Mouse (Mus musculus): ENCODE measurements around the gene Med25. TPM values are rescaled to one million over a fixed set of nuclear protein-coding genes. Genes with fewer than 3 reads are reported as not detected.

Med25 gene
- polyA plus RNA-seq, 1 experiment from 2014 or later, result 86.6 TPM

GRCm38 (mm10) chr7:44835373-44836015 is 57.0 kb downstream of the Med25 start:
- no peak for ATAC-seq
- Histone ChIP-seq H3K27me3 (replicated peaks; ENCODE audit: control insufficient read depth, insufficient read depth, low read length) (0 out of 2 replicates have a peak, but pooled peaks cover 3% of the 10 kb centered on the region), H3K4me2 (ENCODE audit: low read depth, low read length) (no peak overlapping the region), H3K9me3 (ENCODE audit: control insufficient read depth, low read length) (no peaks in the 10 kb centered on the region), H3K27ac (ENCODE audit: low read length) (no peak overlapping the region), H3K4me1 (ENCODE audit: control insufficient read depth, insufficient read depth, low read length) (peaks cover 21% of the 10 kb centered on the region), H3K4me3 (ENCODE audit: low read length) (no peak overlapping the region), H3K9ac (ENCODE audit: low read depth, low read length) (no peak overlapping the region), H3K36me3 (ENCODE audit: control insufficient read depth, insufficient read depth, low read length) (0 out of 2 replicates have a peak, but pooled peaks cover 7% of the 10 kb centered on the region)
- WGBS, result 100% methylated on average over 1 of the region's 1 CpGs

- Histone ChIP-seq H3K9me3 (ENCODE audit: control insufficient read depth, low read length) (no peaks in the 10 kb centered on the region), H3K4me2 (ENCODE audit: low read depth, low read length) (no peak overlapping the region), H3K4me1 (ENCODE audit: control insufficient read depth, insufficient read depth, low read length) (0 out of 2 replicates have a peak, but pooled peaks cover 9% of the 10 kb centered on the region), H3K4me3 (ENCODE audit: low read length) (no peak overlapping the region), H3K36me3 (ENCODE audit: control insufficient read depth, insufficient read depth, low read length) (peaks cover 24% of the 10 kb centered on the region), H3K9ac (ENCODE audit: low read depth, low read length) (no peak overlapping the region), H3K27me3 (replicated peaks; ENCODE audit: control insufficient read depth, insufficient read depth, low read length) (no peaks in the 10 kb centered on the region), H3K27ac (ENCODE audit: low read length) (no peak overlapping the region)
- ATAC-seq, result no peak
- 61% methylated on average over 4 of the region's 4 CpGs for WGBS
Measured at GRCm38 (mm10) chr7:44832763-44833162, 59.7 kb downstream of the Med25 start.

DNA sequence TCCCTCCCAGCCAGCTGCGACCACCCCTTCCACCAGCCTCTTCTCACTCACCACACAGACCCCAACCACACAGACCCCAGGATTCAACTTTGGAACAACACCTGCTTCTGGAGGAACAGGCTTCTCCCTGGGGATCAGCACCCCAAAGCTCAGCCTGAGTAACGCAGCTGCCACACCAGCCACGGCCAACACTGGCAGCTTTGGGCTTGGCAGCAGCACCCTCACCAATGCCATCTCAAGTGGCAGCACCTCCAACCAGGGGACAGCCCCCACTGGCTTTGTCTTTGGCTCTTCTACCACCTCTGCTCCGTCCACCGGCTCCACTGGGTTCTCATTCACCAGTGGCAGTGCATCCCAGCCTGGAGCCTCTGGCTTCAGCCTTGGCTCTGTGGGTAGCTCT is 63.8 kb downstream of the Med25 start:
- no peaks in the 10 kb centered on the region for H3K27me3 ChIP-seq (replicated peaks; ENCODE audit: control insufficient read depth, insufficient read depth, low read length)
- H3K9me3 ChIP-seq (ENCODE audit: control insufficient read depth, low read length), result no peaks in the 10 kb centered on the region
- no peak overlapping the region for H3K27ac ChIP-seq (ENCODE audit: low read length)
- H3K9ac ChIP-seq (ENCODE audit: low read depth, low read length), result no peak overlapping the region
- H3K4me3 ChIP-seq (ENCODE audit: low read length), result no peak overlapping the region
- no peak for ATAC-seq
- no peak overlapping the region for H3K4me2 ChIP-seq (ENCODE audit: low read depth, low read length)
- peaks cover 24% of the 10 kb centered on the region for H3K36me3 ChIP-seq (ENCODE audit: control insufficient read depth, insufficient read depth, low read length)
- 96% methylated on average over 5 of the region's 5 CpGs for WGBS
- H3K4me1 ChIP-seq (ENCODE audit: control insufficient read depth, insufficient read depth, low read length), result 0 out of 2 replicates have a peak, but pooled peaks cover 2% of the 10 kb centered on the region

GRCm38 (mm10) chr7:44826771-44827170 is 65.7 kb downstream of the Med25 start:
- Histone ChIP-seq H3K4me2 (ENCODE audit: low read depth, low read length) (no peak overlapping the region), H3K9me3 (ENCODE audit: control insufficient read depth, low read length) (no peaks in the 10 kb centered on the region), H3K4me3 (ENCODE audit: low read length) (no peak overlapping the region), H3K27ac (ENCODE audit: low read length) (no peak overlapping the region), H3K4me1 (ENCODE audit: control insufficient read depth, insufficient read depth, low read length) (peaks cover 7% of the 10 kb centered on the region; the same call in 1 of the 2 replicates), H3K27me3 (replicated peaks; ENCODE audit: control insufficient read depth, insufficient read depth, low read length) (no peaks in the 10 kb centered on the region), H3K9ac (ENCODE audit: low read depth, low read length) (no peak overlapping the region), H3K36me3 (ENCODE audit: control insufficient read depth, insufficient read depth, low read length) (peaks cover 24% of the 10 kb centered on the region)
- WGBS, result 77% methylated on average over 3 of the region's 3 CpGs
- no peak for ATAC-seq

MicroRNA genes within 50 kb of the gene (microRNA counts, 519-probe panel; counts per million panel counts)
- 35.7 counts per million for microRNA mmu-miR-707

Small RNA genes within 50 kb of the gene (microRNA-seq; reads per million reads assigned to microRNA genes)
- not detected for gene Mir707

Other genes starting within 250 kb of the Med25 start
- 70.3 and 81.3 TPM in 2 replicates for gene Myh14, start 221.9 kb downstream of the Med25 start, polyA plus RNA-seq (2015; fragmentation: Nextera tagmentation; extraction: Ambion mirVana)
- not detected in 2 replicates for gene Izumo2, start 184.0 kb downstream of the Med25 start, polyA plus RNA-seq (2015; fragmentation: Nextera tagmentation; extraction: Ambion mirVana)
- gene Vrk3, start 144.3 kb downstream of the Med25 start, polyA plus RNA-seq (2015; fragmentation: Nextera tagmentation; extraction: Ambion mirVana), result 47.3 and 48.5 TPM in 2 replicates
- 1.8 and 2.0 TPM in 2 replicates for gene Zfp473, start 141.7 kb downstream of the Med25 start, polyA plus RNA-seq (2015; fragmentation: Nextera tagmentation; extraction: Ambion mirVana)
- 78.7 and 87.8 TPM in 2 replicates for gene Nup62, start 76.6 kb downstream of the Med25 start, polyA plus RNA-seq (2015; fragmentation: Nextera tagmentation; extraction: Ambion mirVana)
- gene Il4i1, start 76.3 kb downstream of the Med25 start, polyA plus RNA-seq (2015; fragmentation: Nextera tagmentation; extraction: Ambion mirVana), result 1.5 and 1.8 TPM in 2 replicates
- gene Atf5, start 76.1 kb downstream of the Med25 start, polyA plus RNA-seq (2015; fragmentation: Nextera tagmentation; extraction: Ambion mirVana), result 4.9 and 5.5 TPM in 2 replicates
- gene Akt1s1, start 43.7 kb downstream of the Med25 start, polyA plus RNA-seq (2015; fragmentation: Nextera tagmentation; extraction: Ambion mirVana), result 105 and 107 TPM in 2 replicates
- 73.6 and 77.9 TPM in 2 replicates for gene Tbc1d17, start 43.6 kb downstream of the Med25 start, polyA plus RNA-seq (2015; fragmentation: Nextera tagmentation; extraction: Ambion mirVana)
- gene Pnkp, start 35.6 kb downstream of the Med25 start, polyA plus RNA-seq (2015; fragmentation: Nextera tagmentation; extraction: Ambion mirVana), result 26.6 and 30.6 TPM in 2 replicates
- 71.8 and 159 TPM in 2 replicates for gene Ptov1, start 22.9 kb downstream of the Med25 start, polyA plus RNA-seq (2015; fragmentation: Nextera tagmentation; extraction: Ambion mirVana)
- 18.2 and 19.4 TPM in 2 replicates for gene Fuz, start 3.4 kb upstream of the Med25 start, polyA plus RNA-seq (2015; fragmentation: Nextera tagmentation; extraction: Ambion mirVana)
- 56.8 and 61.2 TPM in 2 replicates for gene Ap2a1, start 36.8 kb upstream of the Med25 start, polyA plus RNA-seq (2015; fragmentation: Nextera tagmentation; extraction: Ambion mirVana)
- 0.28 TPM in 1 of 2 replicates, not detected in the other for gene Tsks, start 50.5 kb upstream of the Med25 start, polyA plus RNA-seq (2015; fragmentation: Nextera tagmentation; extraction: Ambion mirVana)
- 14.0 and 14.2 TPM in 2 replicates for gene Cpt1c, start 82.1 kb upstream of the Med25 start, polyA plus RNA-seq (2015; fragmentation: Nextera tagmentation; extraction: Ambion mirVana)
- 363 and 439 TPM in 2 replicates for gene Prmt1, start 93.9 kb upstream of the Med25 start, polyA plus RNA-seq (2015; fragmentation: Nextera tagmentation; extraction: Ambion mirVana)
- gene Irf3, start 104.9 kb upstream of the Med25 start, polyA plus RNA-seq (2015; fragmentation: Nextera tagmentation; extraction: Ambion mirVana), result 96.1 and 115 TPM in 2 replicates
- gene Bcl2l12, start 106.0 kb upstream of the Med25 start, polyA plus RNA-seq (2015; fragmentation: Nextera tagmentation; extraction: Ambion mirVana), result 33.0 and 36.9 TPM in 2 replicates
- 20.1 and 23.2 TPM in 2 replicates for gene Scaf1, start 123.7 kb upstream of the Med25 start, polyA plus RNA-seq (2015; fragmentation: Nextera tagmentation; extraction: Ambion mirVana)
- 61.4 and 62.6 TPM in 2 replicates for gene Rras, start 125.2 kb upstream of the Med25 start, polyA plus RNA-seq (2015; fragmentation: Nextera tagmentation; extraction: Ambion mirVana)
- gene Prr12, start 160.2 kb upstream of the Med25 start, polyA plus RNA-seq (2015; fragmentation: Nextera tagmentation; extraction: Ambion mirVana), result 6.3 and 6.4 TPM in 2 replicates
- 54.0 and 56.0 TPM in 2 replicates for gene Nosip, start 169.7 kb upstream of the Med25 start, polyA plus RNA-seq (2015; fragmentation: Nextera tagmentation; extraction: Ambion mirVana)
- 38.3 and 40.4 TPM in 2 replicates for gene Prrg2, start 170.0 kb upstream of the Med25 start, polyA plus RNA-seq (2015; fragmentation: Nextera tagmentation; extraction: Ambion mirVana)
- 237 and 260 TPM in 2 replicates for gene Rcn3, start 199.5 kb upstream of the Med25 start, polyA plus RNA-seq (2015; fragmentation: Nextera tagmentation; extraction: Ambion mirVana)
- gene Fcgrt, start 211.1 kb upstream of the Med25 start, polyA plus RNA-seq (2015; fragmentation: Nextera tagmentation; extraction: Ambion mirVana), result 334 and 458 TPM in 2 replicates
- gene Rps11, start 231.7 kb upstream of the Med25 start, polyA plus RNA-seq (2015; fragmentation: Nextera tagmentation; extraction: Ambion mirVana), result 1,613 and 1,701 TPM in 2 replicates
- 1,233 and 1,311 TPM in 2 replicates for gene Rpl13a, start 236.0 kb upstream of the Med25 start, polyA plus RNA-seq (2015; fragmentation: Nextera tagmentation; extraction: Ambion mirVana)
- gene Gm45713, start 243.5 kb upstream of the Med25 start, polyA plus RNA-seq (2015; fragmentation: Nextera tagmentation; extraction: Ambion mirVana), result 0.20 TPM in 1 of 2 replicates, not detected in the other
- 2.2 and 2.5 TPM in 2 replicates for gene Flt3l, start 243.7 kb upstream of the Med25 start, polyA plus RNA-seq (2015; fragmentation: Nextera tagmentation; extraction: Ambion mirVana)